Mouse (Mus musculus): ENCODE data around the gene Vmn1r135.
"Not testable (repeated sequence)": the region's sequence is repeated elsewhere in the genome, so short reads cannot be mapped to it uniquely, and the experiment has no call there.

Gene Vmn1r135

GRCm38 (mm10) chr7:21832051-21832450, at the start of gene Vmn1r135:
Vmn1r135 (plus strand) TSS chr7:21832351.
- DNase-seq: not testable (repeated sequence)

- not testable (repeated sequence) for DNase-seq
Observed at GRCm38 (mm10) chr7:21796628-21797027, 35.5 kb upstream of the Vmn1r135 start, which contains the start of gene Gm4177. Gm4177 (minus strand) TSS chr7:21796728.

- not testable (repeated sequence) for DNase-seq
Observed at GRCm38 (mm10) chr7:21844167-21844566, 12.0 kb downstream of the Vmn1r135 start, which contains the start of gene Gm5725. Gm5725 (minus strand) TSS chr7:21844267.
